Mouse (Mus musculus) heart, embryonic 10.5 days (tissue): ENCODE measurements at regions not wholly inside any gene's neighbourhood (a gene's known extent, or its start where the extent isn't known, plus 50 kb on each side); places are given as distances from the start of the nearest gene placed in this dataset.
A peak's percentile ranks its signal among the peaks of the same experiment; 100 is the strongest.

Source experiments
- DNase-seq: peaks from one replicate; pipeline ENCODE4 v3.0.0-alpha.2; 2017; ENCODE audit warnings: low spot score
- H3K27ac ChIP-seq: fragments of 300-500 bp; sonication (generic); 2 replicates; pipeline ENCODE4 v1.5.1; 2016; ENCODE audit warnings: mild to moderate bottlenecking
- H3K27me3 ChIP-seq: fragments of 300-500 bp; sonication (generic); 2 replicates; pipeline ENCODE4 v1.6.1; 2016; ENCODE audit warnings: mild to moderate bottlenecking; ENCODE audit not compliant: poor library complexity, insufficient read depth, severe bottlenecking
- H3K36me3 ChIP-seq: fragments of 300-500 bp; sonication (generic); 2 replicates; pipeline ENCODE4 v1.6.1; 2016; ENCODE audit warnings: mild to moderate bottlenecking, moderate library complexity
- H3K4me1 ChIP-seq: fragments of 300-500 bp; sonication (generic); 2 replicates; pipeline ENCODE4 v1.6.1; 2016; ENCODE audit warnings: mild to moderate bottlenecking
- H3K4me3 ChIP-seq: fragments of 300-500 bp; sonication (generic); 2 replicates; pipeline ENCODE4 v1.5.1; 2016; ENCODE audit warnings: mild to moderate bottlenecking, moderate library complexity
- H3K9me3 ChIP-seq: fragments of 300-500 bp; sonication (generic); 2 replicates; pipeline ENCODE4 v1.6.1; 2016; ENCODE audit warnings: mild to moderate bottlenecking, moderate library complexity
- WGBS: fragments of 180-500 bp; shearing (Covaris S2); methylation state at CpG from one replicate; pipeline ENCODE4 v1.1.7; 2016; 5-methylcytosine and 5-hydroxymethylcytosine counted together

DNA sequence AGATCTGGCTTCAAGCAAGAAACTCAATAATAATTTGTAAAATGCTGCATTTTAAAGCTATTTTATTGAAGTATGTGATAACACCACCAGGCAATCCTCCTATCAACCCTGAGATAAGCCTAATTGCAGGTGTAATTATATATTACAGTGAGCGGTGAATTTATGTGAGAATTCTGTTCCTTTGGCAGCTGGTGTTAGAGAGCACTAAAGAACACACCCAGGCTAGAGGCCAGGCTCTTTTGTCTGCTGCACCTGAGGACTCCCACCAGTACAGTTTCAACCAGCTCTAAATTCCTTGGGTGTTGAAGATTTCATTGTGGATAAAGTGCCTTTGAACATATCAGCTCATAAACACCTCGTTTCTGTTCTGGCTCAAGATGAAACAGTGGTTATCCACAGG lies 77.6 kb upstream of the Kdr start:
- H3K36me3 ChIP-seq = no peaks in the 10 kb centered on the region
- no peaks in the 10 kb centered on the region for H3K4me1 ChIP-seq
- H3K4me3 ChIP-seq = no peak overlapping the region
- no peak overlapping the region for H3K27ac ChIP-seq
- H3K27me3 ChIP-seq = no peaks in the 10 kb centered on the region; the same call in 1 of the 2 replicates
- DNase-seq = no peak
- H3K9me3 ChIP-seq = no peaks in the 10 kb centered on the region
- 72% methylated on average over 2 of the region's 2 CpGs for WGBS

DNA sequence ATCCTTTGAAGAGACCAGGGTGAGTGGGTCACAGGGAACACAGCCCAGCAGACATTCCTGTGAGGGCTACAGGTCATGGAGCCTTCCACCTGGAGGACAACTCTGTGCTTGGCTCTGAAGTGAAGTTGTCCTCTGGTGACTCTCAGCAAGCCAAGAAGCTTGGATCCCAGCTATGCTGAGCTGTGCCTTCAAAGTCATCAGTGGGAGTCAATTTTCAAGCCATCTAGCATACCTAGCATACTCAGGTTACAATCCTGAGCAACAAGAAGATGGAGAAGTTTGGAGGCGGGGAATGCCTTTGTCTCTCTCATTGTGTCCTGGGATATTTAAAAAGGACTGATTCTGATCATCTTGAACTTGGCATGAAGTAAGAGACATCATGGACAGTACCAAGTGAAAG lies 74.5 kb upstream of the Kdr start:
- H3K4me1 ChIP-seq = no peaks in the 10 kb centered on the region
- 77% methylated on average over 1 of the region's 1 CpGs for WGBS
- H3K9me3 ChIP-seq = no peaks in the 10 kb centered on the region
- DNase-seq = peak; percentile 36
- H3K27me3 ChIP-seq = no peaks in the 10 kb centered on the region; the same call in 1 of the 2 replicates
- no peak overlapping the region for H3K4me3 ChIP-seq
- H3K27ac ChIP-seq = no peak overlapping the region
- no peaks in the 10 kb centered on the region for H3K36me3 ChIP-seq

DNA sequence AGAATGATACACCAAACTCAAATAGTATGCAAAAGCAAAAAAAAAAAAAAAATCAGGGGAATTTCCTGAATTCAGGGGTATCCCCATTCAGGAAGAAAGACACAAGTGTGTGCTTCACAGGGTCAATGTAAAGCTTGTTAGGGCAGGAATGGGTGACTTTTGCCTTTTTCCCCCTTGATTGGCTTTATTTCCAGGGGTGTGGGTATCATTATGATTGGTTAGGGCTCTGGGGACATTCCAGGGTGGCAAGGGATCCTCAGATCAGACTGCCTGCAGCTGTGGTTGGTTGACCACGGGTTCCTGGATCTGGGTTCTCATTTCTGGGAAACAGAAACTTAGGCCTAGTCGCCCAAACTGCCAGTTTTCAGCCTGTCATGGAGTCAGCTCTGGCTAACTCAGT lies 73.4 kb upstream of the Kdr start:
- no peaks in the 10 kb centered on the region for H3K9me3 ChIP-seq
- H3K36me3 ChIP-seq = no peaks in the 10 kb centered on the region
- 71% methylated on average over 2 of the region's 2 CpGs for WGBS
- DNase-seq = peak; percentile 17
- H3K4me1 ChIP-seq = no peaks in the 10 kb centered on the region
- H3K27ac ChIP-seq = no peak overlapping the region
- H3K27me3 ChIP-seq = no peaks in the 10 kb centered on the region; the same call in 1 of the 2 replicates
- no peak overlapping the region for H3K4me3 ChIP-seq

DNA sequence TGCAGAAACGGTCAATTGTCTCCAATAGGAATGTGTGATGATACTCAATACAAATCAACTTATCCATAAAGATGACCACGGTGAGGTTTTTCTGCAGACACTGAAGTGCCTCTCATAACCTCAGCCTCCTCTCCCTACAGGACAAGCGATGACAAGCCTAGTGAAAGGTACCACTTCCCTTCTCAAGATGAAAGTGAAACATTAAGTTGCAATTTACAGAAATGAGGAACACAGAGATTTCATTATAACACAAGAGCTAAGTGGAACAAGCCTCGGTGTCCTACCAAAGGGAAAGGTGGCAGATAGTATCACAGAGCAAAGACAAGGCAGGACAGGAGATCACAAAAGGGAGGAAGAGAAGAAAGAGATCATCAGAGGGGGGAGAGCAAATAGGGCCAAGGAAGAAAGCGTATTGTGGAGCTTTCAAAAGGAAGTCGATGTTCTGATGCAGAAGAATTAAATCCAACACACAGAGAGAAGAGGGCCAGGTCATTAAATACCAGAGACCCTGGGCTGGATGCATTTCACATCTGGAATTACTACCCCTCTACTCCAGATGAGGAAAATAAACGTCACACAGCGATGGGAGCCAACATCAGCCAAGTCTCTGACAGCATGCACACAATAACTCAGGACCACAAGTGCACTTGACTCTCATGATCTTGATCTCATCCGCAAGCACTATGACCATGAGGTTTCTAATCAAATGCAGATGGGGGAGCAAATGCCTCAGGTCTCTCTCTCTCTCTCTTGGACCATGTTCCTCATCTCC lies 70.0 kb upstream of the Kdr start:
- Histone ChIP-seq H3K27me3 (no peaks in the 10 kb centered on the region; the same call in 1 of the 2 replicates), H3K4me1 (no peaks in the 10 kb centered on the region), H3K9me3 (no peaks in the 10 kb centered on the region), H3K4me3 (no peak overlapping the region), H3K27ac (no peak overlapping the region), H3K36me3 (no peaks in the 10 kb centered on the region)
- WGBS = 82% methylated on average over 9 of the region's 9 CpGs
- peak; percentile 51 for DNase-seq

DNA sequence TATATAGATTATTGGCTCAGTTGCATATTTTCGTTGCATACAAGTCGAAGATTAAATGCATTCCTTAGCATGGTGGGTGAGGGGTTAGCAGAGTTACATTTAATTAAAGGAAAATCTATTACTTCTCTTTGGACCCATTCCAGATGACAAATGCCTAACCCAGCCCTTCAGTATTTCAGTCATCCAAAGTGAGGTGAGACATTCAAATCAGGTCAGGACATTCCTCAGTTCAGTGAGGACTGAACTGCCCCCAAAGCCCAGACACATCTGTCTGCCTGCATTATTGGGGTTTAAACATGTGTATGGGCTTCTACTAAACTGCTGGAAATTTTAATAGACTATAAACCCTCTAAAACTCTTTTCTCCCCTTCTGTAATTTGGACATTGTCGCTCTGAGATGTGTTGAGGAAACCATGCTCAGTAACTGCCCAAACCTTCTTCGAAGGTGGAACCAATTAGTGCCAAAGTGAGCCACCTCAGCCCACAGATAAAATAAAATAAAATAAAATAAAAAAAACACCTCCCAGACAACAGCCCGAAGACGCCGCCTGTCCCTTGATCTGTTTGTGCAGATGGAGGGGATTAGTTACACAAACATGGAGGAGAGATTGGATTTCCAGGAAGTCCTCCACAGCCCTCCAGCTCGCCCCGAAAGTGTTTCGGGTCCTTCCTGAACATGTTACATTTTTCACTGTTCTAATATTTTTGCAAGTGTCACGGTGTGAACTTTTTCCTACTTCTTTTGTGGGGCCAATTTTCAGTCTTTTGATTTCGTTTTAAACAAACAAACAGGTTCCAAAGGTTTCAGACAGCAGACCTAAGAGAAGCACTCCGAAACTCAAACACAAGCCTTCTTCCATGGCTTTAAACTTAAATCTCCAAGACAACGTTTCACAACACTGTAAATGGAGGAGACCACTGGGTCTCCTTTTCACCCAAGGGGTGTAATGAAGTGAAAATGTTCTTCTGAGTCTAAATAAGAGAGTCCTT lies 65.6 kb upstream of the Kdr start:
- 64% methylated on average over 14 of the region's 14 CpGs for WGBS
- H3K4me3 ChIP-seq = no peak overlapping the region
- H3K9me3 ChIP-seq = no peaks in the 10 kb centered on the region
- no peaks in the 10 kb centered on the region for H3K36me3 ChIP-seq
- no peaks in the 10 kb centered on the region; the same call in 1 of the 2 replicates for H3K4me1 ChIP-seq
- H3K27ac ChIP-seq = no peak overlapping the region
- no peaks in the 10 kb centered on the region for H3K27me3 ChIP-seq
- no peak for DNase-seq

DNA sequence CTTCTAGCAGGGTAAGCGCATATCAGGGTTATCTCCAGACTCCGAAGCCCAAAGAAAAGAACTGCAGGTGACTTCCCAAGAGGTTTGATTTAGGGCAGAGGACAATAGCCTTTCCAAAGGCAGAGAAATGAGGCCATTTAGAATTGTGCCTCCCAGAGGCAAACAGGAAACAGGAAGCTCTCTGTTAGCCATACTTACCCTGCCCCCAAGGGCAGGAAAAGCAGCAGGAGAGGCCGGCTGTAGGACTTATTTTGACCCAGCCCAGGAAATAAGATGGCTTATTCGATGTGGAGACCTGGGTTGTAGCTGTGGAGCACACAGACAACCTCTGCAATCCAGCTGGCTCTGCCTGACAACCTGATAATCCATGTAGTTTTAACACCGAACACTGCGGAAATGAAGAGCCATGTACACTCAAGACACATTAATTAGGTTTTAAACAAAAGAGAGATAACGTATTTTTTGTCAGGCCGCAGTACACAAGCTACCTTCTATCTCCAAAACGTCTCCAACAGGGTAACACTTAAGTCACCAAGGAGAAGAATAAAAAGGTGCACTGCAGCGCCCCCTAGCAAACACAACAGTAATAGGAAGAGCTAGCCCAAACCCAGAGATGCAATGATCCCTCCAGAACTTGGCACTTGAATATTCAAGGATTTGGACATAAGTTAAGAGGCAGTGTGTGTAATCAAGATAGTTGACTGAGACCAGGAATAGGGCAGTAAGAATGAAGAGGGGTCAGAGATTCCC lies 62.4 kb upstream of the Kdr start:
- Histone ChIP-seq H3K27me3 (no peaks in the 10 kb centered on the region), H3K27ac (peak overlapping the region; percentile 37; the same call in 1 of the 2 replicates), H3K4me1 (no peaks in the 10 kb centered on the region; the same call in 1 of the 2 replicates), H3K9me3 (no peaks in the 10 kb centered on the region), H3K4me3 (no peak overlapping the region), H3K36me3 (no peaks in the 10 kb centered on the region)
- DNase-seq = peak; percentile 30
- WGBS = 50% methylated on average over 10 of the region's 10 CpGs

DNA sequence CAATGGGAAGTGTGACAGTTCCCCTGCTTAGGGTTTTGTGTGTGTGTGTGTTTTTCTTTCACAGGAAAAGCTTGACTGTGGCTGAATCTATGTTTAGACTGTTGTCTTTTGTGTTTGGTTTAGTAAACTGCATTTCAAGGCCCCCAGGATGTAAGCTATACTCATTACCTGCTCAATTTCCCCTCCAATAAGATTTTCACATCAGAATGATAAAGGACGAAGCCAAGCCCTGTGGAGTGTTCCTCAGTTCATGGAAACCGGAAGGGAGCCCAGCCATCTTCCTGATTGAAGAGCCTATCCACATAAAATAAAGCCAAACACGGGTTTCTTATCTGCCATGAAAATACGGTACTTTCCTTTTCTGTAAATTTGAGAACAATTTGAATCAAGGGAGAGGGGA lies 50.5 kb upstream of the Kdr start:
- Histone ChIP-seq H3K4me1 (peaks cover 13% of the 10 kb centered on the region), H3K27me3 (no peaks in the 10 kb centered on the region), H3K9me3 (no peaks in the 10 kb centered on the region), H3K27ac (no peak overlapping the region), H3K36me3 (no peaks in the 10 kb centered on the region), H3K4me3 (no peak overlapping the region)
- no peak for DNase-seq
- WGBS = 30% methylated on average over 4 of the region's 4 CpGs
